Mouse (Mus musculus) embryonic stem cell, embryonic (primary cell): ENCODE results near the gene Cp.
"Not testable (repeated sequence)": the region's sequence is repeated elsewhere in the genome, so short reads cannot be mapped to it uniquely, and the experiment has no call there.

Source experiments
- CTCF ChIA-PET, 4 experiments: fragments of 300-600 bp in 2 of 4; fragments of 350-600 bp in 2 of 4; sonication (Branson Sonifier 250); formaldehyde crosslinking; loops; one replicate each; lab custom pipeline; 2022; ENCODE audit warnings: inconsistent platforms in 2 of 4; lab: Charles Lee
- POLR2A ChIA-PET, 4 experiments: fragments of 300-600 bp in 2 of 4; fragments of 350-600 bp in 2 of 4; sonication (Branson Sonifier 250); formaldehyde crosslinking; loops; one replicate each; lab custom pipeline; 2022; ENCODE audit warnings: antibody characterized with exemption in 4 of 4, inconsistent platforms in 1 of 4; lab: Charles Lee

Cp gene

GRCm38 (mm10) chr3:20000806-20001205, 44.0 kb downstream of the Cp start:
- POLR2A ChIA-PET: no interaction called here
- CTCF ChIA-PET: no interaction called here

DNA sequence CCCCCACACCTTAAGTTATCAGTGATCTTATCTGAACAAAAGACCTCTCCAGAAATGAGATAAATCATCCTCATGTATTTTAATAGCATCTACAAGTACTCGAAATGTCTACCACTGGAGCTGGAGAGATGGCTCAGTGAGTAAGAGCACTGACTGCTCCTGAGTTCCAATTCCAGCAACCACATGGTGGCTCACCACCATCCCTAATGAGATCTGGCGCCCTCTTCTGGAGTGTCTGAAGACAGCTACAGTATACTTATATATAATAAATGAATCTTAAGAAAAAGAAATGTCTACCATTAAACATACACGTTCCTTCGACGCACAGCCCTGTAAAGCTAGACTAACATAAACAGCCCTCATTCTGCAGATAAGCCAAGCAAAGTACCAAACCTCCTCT, 45.9 kb downstream of the Cp start:
- ChIA-PET POLR2A (interaction anchor here in 3 of 4 experiments (0.7 to 1.6 kb wide), 4 partner anchors 11 to 54 kb away, joined by 3 to 5 read pairs (median 3); partner anchors contain the start of gene Hltf (in 1 of the 3)), CTCF (interaction anchor here in 3 of 4 experiments (0.7 to 1.2 kb wide), 4 partner anchors 13 to 440 kb away, joined by 3 read pairs; no protein-coding TSS in a partner anchor)

- ChIA-PET POLR2A (interaction anchor here in 1 of 4 experiments (1.6 kb wide), 1 partner anchor 19 kb away, joined by 3 read pairs; no protein-coding TSS in a partner anchor), CTCF (interaction anchor here in 1 of 4 experiments (0.6 kb wide), 1 partner anchor 103 kb away, joined by 3 read pairs; no protein-coding TSS in a partner anchor)
Measured at GRCm38 (mm10) chr3:20004422-20004821, 47.6 kb downstream of the Cp start.

DNA sequence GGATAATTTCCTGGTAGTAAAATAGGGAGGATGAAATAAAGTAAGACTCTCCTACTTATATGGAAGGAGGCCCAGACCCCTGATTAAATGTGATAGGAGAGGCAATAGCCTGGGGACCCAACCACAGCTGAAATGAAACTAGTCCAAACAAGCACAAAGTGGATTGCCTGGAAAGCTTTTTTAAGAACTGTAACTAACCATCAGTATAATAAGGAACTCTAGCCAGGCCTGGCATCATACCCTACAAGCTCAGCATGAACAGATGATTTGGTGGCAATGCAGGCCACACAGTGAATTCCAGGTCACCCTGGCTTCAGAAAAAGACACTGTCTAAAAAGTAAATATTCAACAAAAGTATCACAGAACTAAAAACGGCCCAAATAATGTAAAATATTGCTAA, 48.8 kb downstream of the Cp start:
- ChIA-PET POLR2A (no interaction called here), CTCF (no interaction called here)

- POLR2A ChIA-PET: no interaction called here
- CTCF ChIA-PET: no interaction called here
Measured at GRCm38 (mm10) chr3:20007275-20007674, 50.4 kb downstream of the Cp start.

DNA sequence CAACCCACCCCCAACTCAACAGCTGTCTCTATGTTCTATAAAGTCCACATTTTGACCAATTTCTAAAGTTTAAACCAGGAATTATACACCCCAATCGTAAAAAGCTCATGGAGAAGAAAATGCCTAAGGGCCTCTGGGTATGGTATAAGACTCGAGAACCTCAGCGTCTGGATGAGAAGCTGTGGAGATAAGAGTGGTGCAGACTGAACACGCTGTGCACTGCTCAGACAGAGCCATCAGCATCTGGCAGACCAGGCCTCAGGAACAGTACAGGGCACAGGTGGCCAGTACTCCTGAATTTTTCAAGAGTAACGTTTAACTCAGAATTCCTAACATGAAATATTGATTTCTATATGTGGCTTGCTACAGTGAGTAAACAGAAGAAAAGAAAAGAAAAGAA, 50.9 kb downstream of the Cp start:
- CTCF ChIA-PET: no interaction called here
- POLR2A ChIA-PET: interaction anchor here in 1 of 4 experiments (1.1 kb wide), 1 partner anchor 50 kb away, joined by 3 read pairs; the partner anchor contains the start of gene Hltf

- ChIA-PET POLR2A (interaction anchor here in 1 of 4 experiments (0.6 kb wide), 1 partner anchor 29 kb away, joined by 3 read pairs; no protein-coding TSS in a partner anchor), CTCF (no interaction called here)
Measured at GRCm38 (mm10) chr3:20010464-20010863, 53.6 kb downstream of the Cp start.

DNA sequence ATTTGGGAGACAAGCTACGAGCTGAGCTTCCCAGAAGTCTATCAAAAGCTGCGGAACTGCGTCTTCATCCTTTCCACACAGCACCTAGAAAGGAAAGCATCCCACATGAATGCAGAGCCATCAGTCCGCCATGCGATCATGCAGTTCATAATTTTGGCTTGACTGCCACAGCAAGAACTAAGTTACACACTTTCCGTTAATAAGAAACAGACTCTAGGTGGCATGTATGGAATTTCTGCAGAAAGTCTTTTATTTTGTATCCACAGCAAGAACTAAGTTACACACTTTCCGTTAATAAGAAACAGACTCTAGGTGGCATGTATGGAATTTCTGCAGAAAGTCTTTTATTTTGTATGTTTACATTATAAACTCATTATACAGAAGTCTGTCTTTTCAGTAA, 54.1 kb downstream of the Cp start:
- POLR2A ChIA-PET, CTCF ChIA-PET: not testable (repeated sequence)

GRCm38 (mm10) chr3:20014454-20014853, 57.6 kb downstream of the Cp start:
- ChIA-PET CTCF (no interaction called here), POLR2A (interaction anchor here in 1 of 4 experiments (1.1 kb wide), 1 partner anchor 9 kb away, joined by 3 read pairs; no protein-coding TSS in a partner anchor)

- ChIA-PET POLR2A (no interaction called here), CTCF (interaction anchor here in 1 of 4 experiments (0.6 kb wide), 1 partner anchor 43 kb away, joined by 11 read pairs; no protein-coding TSS in a partner anchor)
Measured at GRCm38 (mm10) chr3:20018076-20018475, 61.2 kb downstream of the Cp start.

- CTCF ChIA-PET: interaction anchor here in 1 of 4 experiments (0.5 to 0.6 kb wide), 2 partner anchors 43 to 136 kb away, joined by 3 to 5 read pairs; no protein-coding TSS in a partner anchor
- POLR2A ChIA-PET: interaction anchor here (0.9 to 2.9 kb wide), 10 partner anchors 9 to 129 kb away, joined by 3 to 14 read pairs (median 5); partner anchors contain the start of genes Hps3 (in 3 of the 4) and Hltf (in 2 of the 4)
Measured at GRCm38 (mm10) chr3:20023832-20024231, 67.0 kb downstream of the Cp start.

GRCm38 (mm10) chr3:20026481-20026880, 69.6 kb downstream of the Cp start:
- POLR2A ChIA-PET: interaction anchor here in 1 of 4 experiments (1.5 kb wide), 1 partner anchor 31 kb away, joined by 3 read pairs; the partner anchor contains the start of gene Hltf
- CTCF ChIA-PET: no interaction called here

GRCm38 (mm10) chr3:20026996-20027689, 70.3 kb downstream of the Cp start:
- POLR2A ChIA-PET: interaction anchor here in 2 of 4 experiments (0.7 to 1.5 kb wide), 3 partner anchors 30 to 399 kb away, joined by 3 to 4 read pairs (median 3); partner anchors contain the start of genes Hltf (in 2 of the 2) and 1700064H15Rik (in 1 of the 2)

DNA sequence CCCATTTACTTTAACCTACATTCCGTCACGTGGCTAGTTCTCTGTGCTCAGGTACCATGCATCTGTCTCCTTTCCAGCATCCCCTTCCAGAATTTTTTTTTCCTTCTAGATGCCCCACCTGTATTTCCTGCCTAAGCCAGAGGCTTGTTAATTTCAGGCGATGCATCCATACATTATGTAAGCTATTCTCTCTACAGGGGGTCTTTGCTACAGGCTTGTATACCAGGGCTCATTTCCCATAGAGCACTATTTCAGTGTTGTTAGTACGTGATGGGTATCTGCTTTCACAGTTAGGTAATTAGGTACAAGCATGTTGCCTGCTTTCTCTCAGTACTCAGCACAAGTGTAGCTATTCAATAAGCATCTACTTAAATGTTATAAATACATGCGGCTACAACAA, 70.9 kb downstream of the Cp start:
- ChIA-PET POLR2A (interaction anchor here in 2 of 4 experiments (0.7 to 1.8 kb wide), 3 partner anchors 30 to 400 kb away, joined by 3 to 6 read pairs (median 4); partner anchors contain the start of genes Hltf (in 2 of the 2) and 1700064H15Rik (in 1 of the 2)), CTCF (no interaction called here)

More at GRCm38 (mm10) chr3:20026996-20027689, 70.3 kb downstream of the Cp start:
- CTCF ChIA-PET: no interaction called here

DNA sequence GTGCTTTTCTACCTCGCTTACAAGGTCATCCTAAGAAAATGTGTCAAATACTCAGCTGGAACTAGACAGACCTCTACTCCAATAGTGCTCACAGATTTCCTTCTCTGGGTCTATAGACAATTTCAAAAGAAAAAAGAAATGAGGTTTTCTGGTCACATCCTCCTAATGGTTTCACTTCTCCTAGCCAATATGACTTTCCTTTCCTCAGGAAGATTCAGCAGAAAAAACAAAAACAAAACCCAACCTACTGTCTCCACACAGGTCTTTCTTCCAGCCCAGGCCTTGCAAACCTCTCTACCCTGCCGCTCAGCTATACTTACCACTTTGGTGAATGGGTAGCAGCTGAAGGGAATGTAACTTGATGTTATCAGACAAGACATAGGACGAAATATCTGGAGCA, 71.8 kb downstream of the Cp start:
- ChIA-PET POLR2A (interaction anchor here in 2 of 4 experiments (0.7 to 1.8 kb wide), 2 partner anchors 29 to 133 kb away, joined by 5 to 6 read pairs; partner anchors contain the start of gene Hltf (in 1 of the 2)), CTCF (no interaction called here)

DNA sequence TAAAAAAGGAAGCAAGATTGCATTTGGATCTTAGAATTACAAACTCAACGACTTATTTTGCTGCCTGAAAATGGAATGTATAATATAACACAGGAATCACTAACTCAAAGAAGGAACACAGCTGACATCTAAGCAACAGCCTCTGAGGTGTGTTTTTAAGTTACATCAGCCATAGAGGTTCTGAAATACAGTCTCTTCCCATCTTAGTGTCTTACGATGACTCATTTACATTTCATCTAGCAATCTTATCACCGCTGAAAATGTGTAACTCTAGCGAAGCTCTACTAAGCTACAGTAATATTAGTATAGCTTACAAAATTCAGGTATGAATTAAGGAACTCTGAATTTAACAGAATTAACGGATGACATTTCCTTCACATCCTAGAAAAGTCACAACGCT, 74.0 kb downstream of the Cp start:
- CTCF ChIA-PET: no interaction called here
- POLR2A ChIA-PET: interaction anchor here in 1 of 4 experiments (0.6 kb wide), 1 partner anchor 537 kb away, joined by 3 read pairs; no protein-coding TSS in a partner anchor

DNA sequence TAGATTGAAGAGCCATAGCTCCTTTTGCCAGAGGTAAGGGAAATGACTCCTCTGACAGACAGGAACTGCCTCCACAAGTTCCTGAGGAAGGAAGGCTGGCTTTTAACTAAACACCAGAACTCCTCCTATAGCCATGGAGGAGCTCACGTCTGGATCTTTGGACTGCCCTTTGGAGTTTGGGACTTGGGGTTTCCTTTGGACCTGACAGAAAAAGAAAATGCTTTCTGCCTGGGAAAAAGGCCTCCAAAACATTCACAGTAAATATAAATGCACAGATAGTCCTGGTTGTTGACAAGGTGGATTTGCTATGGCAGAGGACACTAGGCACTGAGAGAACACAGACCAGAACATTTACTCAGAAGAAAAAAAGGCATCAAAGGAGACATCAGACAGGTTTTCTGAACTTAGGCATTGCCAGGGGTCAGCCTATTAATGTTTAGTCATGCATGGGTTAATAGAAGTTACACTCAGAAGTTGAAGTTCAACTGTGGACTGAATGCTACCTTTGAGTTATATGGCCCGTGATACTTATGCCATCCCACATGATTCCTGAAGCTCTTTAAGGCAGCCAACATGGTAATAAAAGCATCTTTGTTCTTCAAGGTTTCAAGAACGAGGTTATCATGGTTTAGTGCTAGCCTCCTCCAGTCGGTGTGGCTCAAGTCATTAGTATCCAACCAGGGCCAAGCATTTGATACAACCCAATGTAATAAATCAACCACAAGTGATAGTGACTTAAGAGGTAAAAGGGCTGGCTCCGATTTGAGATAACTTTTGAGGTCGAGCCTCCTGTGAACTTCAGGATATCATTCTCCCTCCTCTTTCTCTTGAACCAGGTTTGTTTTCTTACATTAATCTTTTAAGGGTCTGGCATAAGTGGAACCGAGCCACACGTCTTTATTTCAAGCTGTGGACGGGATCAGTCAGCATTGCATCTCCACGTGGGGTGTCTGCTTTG, 77.2 kb downstream of the Cp start:
- ChIA-PET CTCF (no interaction called here), POLR2A (interaction anchor here in 3 of 4 experiments (1.0 to 2.7 kb wide), 7 partner anchors 10 to 308 kb away, joined by 3 to 17 read pairs (median 6); partner anchors contain the start of gene Hltf (in 3 of the 3))

DNA sequence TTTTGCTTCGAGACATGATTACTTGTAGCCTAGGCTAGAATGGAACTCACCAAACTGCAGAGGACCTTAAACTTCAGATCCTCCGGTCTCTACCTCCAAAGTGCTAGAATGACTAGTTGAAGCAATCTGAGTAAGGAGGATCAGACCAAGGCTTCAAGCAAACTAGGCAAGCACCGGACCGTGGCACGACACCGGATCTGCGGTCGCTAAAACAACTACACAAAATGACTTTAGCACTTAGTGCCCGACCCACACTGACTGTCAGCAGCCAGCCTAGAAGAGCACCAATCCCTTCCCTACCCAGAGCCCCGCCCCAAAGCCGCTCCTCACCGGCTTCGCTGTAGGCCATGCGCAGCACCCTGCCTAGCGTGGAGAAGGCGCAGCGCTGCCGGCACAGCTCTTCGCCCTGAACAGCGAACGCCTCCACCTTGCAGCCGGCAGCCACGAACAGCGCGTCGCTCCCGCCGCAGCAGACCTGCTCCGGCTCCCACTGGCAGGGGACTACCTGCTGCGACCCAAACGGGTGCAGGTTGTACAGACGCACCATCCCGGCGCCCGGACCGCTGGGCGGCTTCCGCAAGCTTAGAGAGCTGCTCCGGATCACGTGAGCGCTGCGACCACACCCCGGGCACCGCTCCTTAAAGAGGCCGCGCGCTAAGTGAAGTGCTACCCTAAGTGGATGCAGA, 78.0 kb downstream of the Cp start, which contains the start of gene Hps3:
Gene Hps3 (minus strand): TSS at position 597 of the 686 bp plus-strand sequence.
- ChIA-PET POLR2A (interaction anchor here in 3 of 4 experiments (1.0 to 2.7 kb wide), 8 partner anchors 10 to 309 kb away, joined by 3 to 17 read pairs (median 6); partner anchors contain the start of gene Hltf (in 2 of the 3)), CTCF (no interaction called here)
